Mouse (Mus musculus): Measurements from ENCODE around the gene Pafah1b2. TPM values are rescaled to one million over a fixed set of nuclear protein-coding genes. Genes with fewer than 3 reads are reported as not detected.

Gene Pafah1b2
- polyA plus RNA-seq (2015; fragmentation: Nextera tagmentation; extraction: Ambion mirVana), result 110 TPM in 2 replicates

DNA sequence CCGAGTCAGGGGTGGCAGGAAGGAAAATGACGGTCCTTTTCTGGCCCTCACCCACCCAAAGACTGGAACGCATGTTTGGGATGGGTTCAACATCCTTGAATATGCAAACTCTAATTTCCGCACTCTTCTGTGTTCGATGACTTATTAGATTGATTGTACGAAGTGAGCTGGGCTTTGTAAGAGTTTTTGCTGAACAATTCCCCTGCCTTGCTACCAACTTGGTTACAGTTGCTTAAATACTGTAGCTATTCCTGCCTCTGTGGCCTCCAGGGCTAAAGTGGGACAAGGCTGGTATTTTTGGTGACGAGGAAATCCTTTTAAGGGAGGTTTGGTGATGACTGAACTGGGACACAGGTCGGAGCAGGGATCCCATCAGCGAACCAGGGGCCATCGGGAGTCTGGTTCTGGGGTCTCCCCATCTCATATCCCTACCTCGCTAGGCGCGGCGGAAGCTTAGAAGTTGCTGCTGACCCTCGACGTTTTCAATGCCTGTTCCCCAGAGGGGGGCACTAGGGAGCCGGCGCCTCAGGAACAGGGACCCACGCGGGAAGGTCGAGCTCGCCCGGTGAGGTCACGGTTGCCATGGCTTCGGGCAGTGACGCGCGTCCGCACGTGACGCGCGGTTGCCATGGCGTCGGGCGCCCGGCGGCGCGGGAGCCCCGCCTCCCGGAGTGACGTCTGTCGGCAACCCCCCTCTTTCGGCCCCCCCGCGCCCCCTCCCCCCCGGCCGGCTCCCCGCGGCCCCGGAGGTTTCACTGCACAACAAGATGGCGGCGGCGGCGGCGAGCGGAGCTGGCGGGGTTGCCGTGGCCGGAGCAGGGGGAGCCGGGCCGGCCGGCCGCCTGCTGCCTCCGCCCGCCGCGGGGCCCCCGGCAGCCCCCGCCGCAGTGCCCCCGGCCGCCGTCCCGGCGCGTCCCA lies at the start of gene Pafah1b2, which contains the start of gene Sik3:
TSS of gene Pafah1b2 (minus strand) at position 600 of the 918 bp plus-strand sequence.
TSS of gene Sik3 (plus strand) at position 730 of the 918 bp plus-strand sequence.
- peak; percentile 95 for DNase-seq (ENCODE audit: low spot score)

DNA sequence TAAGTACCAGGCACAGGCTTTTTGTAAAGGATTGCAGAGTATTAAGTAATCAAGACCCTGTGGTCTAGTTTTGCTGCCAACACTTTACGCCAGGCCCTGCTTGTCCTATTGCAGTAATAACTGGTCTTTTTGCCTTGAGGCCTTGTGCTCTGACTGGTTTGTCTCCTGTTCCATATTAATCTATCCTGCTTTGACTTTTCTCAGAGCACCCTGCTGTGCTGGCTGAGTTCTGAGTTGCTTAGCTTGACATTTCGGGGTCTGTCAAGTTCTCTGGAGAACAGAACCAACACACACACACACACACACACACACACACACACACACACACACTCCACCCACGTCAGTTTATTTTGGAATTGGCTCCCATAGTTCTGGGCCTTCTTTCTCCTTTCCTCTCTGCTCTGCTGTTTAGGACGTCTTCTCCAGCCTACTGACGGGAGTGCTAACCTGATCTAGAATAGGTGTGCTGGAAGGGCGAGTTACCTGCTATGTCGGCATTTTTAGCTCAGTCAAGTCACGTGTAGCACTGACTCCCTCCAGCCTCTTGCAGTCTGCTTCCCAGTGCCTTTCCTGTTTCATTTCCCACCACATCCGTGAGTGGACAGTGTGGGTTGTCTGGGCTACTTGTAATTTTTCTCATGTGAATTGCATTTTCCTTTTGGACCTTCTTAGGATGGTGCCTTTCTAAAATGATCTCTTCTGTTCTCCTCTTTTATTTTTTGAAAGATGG lies 49.4 kb upstream of the Pafah1b2 start:
- no peak for DNase-seq (ENCODE audit: low spot score)

DNA sequence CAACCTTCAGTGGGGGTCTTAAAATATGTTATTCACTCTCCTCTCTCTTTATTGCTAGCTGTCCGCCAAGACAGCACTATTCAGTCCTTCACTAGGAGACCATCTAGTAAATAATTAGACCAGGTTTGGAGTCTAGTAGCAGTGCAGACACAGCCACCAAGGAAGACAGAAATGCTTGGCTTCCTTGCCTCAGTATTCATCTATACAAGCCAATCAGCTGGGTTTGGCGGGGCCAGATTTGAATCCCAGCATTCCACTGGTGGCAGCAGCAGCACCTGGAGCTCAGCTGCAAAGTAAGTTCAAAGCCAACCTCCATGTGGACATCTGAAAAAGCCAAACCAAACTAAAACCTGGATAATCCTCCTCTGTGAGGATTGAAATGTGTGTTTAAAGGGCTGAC lies 47.8 kb upstream of the Pafah1b2 start:
- no peak for DNase-seq (ENCODE audit: low spot score)

DNA sequence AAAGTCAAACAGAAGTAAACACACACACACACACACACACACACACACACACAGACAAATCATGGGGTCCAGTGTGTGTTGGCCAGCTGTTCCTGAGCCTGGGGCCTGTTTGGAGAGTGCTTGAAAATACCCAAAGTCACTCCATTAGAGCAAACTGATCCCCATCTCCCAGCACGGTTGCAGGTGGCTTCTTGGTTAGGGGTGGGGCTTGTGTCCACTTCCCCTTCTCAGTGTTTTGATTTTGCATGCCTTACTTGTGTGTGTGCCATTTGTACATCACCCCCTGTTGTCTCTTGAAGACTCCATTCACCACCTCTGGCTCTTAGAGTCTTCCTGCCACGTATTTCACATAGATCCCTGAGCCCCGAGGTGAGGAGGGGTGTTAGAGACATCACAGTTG lies 45.6 kb upstream of the Pafah1b2 start:
- DNase-seq (ENCODE audit: low spot score), result peak; percentile 3

DNA sequence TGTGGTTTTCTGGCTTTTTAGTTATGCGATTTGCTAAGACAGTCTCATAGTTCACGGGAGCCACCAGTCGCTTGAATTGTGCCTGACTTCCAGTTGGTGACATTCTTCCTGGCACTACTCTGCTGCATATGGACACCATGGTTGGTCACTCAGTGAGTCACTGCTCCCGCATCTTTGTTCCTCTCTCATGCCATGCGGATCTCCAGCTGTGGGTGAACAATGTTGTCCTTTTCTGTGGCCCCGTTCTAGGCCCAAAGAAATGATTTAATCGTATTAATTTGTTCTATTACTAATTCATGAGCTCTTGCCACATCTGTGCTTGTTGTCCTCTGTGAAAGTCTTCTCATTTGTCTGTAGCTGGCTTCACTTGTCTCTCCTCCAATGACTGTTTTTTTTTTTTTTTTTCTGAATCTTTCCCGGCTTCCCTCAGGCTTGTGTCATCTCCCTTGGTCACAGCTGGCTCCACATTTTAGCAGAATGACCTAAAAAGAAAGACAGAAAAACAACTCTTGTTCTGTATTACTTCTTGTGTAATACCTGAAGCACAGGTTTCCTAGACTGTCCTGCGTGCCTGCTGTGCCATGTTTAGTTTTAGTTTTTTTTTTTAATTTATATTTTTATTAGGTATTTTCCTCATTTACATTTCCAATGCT lies 40.6 kb upstream of the Pafah1b2 start:
- DNase-seq (ENCODE audit: low spot score), result no peak

DNA sequence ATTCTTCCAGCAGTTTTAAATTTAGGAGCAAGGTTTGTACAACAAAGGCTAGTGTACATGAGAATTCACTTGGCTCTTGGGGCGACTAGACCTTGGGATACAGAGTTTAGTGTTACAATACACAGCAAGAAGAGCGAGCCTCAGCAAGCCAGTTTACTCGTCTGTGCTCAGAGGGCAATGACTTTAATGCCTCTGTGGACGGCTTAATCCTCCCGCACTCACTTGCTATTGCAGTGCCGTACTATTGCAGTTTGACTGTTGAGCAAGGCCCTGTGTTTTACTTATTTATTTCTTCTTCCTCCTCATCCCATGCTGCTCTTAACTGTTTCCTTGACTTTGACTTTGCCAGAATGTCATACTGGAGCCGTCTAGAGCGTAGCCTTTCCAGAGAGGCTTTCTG lies 37.7 kb upstream of the Pafah1b2 start:
- no peak for DNase-seq (ENCODE audit: low spot score)

DNA sequence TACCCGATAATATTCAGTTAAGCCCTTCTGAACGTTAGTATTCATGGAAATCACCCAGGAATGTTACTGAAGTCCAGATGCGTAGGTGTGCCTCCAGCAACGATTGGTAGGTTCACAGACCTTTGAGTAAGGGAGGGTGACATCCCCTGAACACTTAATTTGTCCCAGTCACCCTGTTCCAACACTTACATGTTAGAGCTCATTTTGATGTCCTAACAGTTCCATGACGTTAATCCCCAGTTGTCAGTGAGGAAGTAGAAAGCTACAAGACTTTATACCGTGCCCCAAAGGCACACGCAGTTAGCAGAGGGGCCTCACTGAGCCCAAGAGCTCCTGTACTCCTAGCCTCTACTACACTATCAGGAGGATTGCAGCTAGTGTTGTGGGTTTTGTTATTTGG lies 37.0 kb upstream of the Pafah1b2 start:
- DNase-seq (ENCODE audit: low spot score), result no peak

DNA sequence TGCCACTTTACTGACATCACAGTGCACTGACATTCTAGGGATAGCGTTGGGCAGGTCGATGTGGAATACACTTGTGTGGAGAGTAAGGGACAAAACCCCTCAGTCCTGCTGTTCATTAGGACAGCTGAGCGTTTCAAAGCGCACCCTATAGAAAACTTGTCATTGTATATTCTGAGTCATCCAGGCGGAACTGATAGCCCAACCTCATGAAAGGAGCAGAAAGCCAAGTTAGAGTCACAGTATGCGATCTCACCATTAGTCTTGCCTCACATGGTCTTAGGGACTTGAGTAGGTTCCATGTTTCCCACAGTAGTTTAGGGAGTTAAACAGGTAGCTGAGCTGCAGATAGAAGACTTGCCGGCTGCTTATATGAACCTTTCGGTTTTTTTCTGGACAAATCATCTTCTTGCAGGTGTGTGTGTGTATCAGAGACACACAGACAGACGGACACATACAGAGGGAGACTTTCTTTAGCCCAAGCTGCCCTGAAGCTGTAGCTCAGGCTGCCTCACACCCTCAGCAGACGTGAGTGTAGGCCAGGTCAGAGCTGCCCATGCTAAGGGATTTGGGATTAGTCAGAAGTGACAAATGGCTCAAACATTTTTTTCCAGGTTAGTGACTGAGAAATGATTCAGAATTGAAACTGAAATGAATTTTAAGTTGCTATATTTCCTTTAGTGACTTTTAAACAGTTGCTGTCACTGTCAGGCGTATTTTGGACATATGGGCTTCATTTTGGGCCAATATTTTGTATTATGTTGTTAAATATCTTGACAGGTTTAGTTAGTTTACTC lies 34.4 kb upstream of the Pafah1b2 start:
- no peak for DNase-seq (ENCODE audit: low spot score)

DNA sequence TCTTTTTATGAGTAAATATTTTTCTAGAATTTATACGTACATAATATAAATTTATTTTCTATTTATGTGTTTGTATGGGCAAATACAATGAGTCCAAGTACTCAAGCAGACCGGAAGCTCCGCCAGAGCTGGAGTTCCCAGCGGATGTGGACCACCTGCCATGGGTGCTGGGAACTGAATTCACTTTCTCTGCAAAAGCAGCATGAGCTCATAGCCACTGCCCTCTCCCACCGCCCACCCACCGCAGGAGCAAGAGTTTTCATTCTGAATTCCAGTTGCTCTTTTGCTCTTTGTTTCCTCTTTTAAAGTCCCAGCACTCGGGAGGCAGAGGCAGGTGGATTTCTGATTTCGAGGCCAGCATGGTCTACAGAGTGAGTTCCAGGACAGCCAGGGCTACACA lies 31.1 kb upstream of the Pafah1b2 start:
- no peak for DNase-seq (ENCODE audit: low spot score)

DNA sequence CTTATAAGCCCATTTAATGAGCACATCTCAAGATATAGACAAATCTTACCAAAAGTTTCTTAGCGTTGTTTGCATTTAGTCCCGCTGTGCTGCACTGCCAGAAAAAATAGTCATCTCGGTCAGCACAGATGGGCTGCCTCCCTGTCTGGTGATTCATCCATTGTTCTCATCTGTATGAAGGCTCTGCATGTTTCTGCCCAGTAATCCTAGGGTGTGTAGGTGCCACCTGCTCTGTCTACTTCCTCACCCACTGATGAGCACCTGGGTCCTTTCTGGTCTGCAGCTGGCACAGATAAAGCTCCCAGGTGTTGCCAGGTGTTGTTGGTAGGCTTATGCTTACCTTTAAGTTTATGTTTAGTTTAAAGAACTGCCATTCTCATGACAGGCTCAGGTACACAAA lies 29.9 kb upstream of the Pafah1b2 start:
- DNase-seq (ENCODE audit: low spot score), result peak; percentile 8

DNA sequence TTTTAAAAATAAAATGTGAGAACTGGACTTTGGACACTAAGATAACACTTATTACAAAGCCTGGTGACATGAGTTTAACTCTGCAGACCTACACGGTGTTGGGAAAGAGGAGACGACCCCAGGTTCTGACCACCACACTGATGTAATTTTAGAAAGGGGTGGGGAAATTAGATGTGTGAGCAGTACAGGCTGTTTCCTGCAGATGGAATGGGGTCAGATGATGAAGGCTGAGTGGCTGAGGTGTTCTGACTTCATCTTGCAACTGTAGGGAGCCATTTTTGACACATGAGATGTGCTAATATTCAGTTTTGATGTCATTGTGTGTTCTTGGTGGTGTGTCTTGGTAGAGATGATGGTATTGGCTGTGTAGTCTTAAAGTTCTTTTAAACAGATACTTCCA lies 28.7 kb upstream of the Pafah1b2 start:
- no peak for DNase-seq (ENCODE audit: low spot score)

DNA sequence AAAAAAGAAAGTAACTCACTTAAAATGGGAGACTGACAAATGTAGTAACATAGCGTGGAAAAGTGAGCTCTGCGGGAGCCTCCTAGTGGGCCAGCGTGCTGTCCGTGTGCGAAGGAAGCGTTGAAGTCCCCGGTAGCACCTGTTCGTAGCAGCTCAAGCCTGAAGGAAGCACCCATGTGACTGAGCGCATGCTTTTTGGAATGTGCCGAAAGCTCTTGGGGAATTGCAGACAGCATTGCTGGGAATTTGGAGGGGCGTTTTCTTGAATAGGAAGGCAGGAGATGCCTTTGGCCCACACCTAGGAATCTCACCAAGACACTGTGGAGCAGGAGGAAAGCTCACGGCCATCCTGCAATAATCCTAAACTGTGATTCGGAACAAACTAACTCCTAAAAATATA lies 26.3 kb upstream of the Pafah1b2 start:
- no peak for DNase-seq (ENCODE audit: low spot score)

DNA sequence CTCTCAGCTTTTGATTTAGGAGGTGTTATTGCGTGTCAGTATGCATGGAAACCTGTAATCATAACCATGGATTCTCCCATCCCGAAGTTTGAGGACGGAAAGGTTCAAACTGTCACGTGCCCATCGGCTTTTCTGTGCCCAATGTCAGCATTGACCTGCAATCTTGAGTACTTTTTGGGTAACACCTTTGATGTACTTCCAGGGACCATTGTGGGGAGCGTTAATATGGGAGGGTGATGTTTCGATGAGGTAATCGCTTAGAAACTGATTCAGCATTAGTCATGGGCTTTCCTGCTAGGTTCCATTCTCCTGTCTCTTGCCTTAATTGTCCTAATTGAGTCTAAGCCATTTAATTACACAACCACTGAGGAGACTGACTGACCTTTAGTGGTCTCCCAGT lies 24.4 kb upstream of the Pafah1b2 start:
- DNase-seq (ENCODE audit: low spot score), result no peak

DNA sequence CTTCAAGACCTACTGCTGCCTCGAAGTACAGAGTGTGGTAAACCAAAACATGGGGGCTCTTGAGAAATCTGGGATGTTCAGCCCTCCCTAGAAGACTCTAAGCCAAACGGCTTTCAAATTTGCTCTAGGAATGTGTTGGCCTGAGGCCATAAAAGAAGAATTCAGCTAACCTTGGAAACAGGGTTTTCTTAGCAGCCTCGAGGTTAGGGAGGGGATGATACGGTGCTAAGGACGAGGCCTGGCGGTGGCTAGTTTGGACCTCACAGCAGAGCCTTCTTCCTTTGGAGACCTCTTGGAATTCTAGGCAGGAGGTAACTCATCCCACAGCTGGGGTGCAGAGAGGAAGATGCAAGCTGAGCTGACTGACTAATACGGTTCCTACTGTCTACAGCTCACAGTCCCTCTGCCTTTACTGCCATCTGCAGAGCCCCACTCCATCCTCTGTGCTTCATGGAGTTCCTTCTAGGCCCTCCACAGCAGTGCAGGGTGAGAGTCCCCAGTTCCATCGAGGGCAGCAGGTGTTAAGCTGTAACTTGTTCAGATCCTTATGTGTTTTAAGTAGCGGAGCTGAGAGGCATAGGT lies 22.9 kb upstream of the Pafah1b2 start:
- DNase-seq (ENCODE audit: low spot score), result no peak

DNA sequence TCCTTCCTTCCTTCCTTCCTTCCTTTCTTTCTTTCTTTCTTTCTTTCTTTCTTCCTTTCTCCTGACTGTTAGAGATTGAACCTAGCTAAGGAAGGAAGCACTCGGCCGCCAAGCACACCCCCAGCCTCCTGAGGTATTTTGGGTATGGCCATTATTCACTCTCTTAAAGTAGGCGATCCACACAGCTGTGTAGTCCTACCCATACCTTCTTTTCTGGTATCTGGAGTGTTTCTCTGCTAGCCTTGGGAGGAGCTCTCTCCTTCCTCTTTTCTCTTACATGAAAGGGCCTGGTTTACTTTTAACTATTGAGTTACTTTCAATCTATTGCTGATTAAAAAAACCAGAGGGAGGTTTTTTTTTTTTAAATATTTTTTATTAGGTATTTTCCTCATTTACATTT lies 21.4 kb upstream of the Pafah1b2 start:
- no peak for DNase-seq (ENCODE audit: low spot score)

DNA sequence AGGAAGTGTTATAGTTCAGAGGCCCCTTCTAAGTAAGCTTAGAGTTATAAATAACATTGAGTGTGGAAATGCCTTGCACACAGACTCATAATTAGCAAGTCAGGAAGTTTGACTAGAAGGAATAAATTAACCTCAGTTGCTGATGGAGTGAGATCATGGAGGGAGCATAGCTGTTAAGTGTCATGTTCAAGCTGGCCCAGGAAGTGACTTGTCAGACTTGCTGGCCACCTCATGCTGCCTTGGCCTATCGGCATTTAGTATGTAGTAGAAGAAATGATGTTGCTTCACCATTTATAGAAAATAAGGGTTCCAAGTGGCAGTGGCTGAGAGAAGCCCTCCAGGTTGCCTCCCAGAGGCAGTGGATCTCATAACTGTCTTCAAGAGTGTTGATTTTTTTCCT lies 20.6 kb upstream of the Pafah1b2 start:
- no peak for DNase-seq (ENCODE audit: low spot score)

DNA sequence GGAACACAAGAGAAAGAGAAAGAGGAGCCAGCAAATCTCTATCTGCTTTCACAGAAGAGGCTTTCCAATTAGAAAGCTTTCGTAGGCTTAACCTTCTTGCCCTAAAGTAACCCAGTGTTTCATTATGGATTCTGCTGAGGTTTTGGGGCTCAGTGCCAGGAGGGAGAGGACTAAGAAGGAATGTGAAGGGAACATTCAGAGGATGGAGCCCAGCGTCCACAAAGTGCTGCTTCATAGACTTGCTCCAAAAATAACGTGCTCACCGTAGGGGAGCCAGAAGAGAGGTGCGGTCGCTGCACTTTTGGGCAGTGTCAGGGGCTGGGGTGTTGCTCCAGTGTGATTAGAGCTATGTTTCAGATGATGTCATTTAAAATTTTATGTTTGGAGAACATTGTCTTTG lies 19.7 kb upstream of the Pafah1b2 start:
- DNase-seq (ENCODE audit: low spot score), result no peak

DNA sequence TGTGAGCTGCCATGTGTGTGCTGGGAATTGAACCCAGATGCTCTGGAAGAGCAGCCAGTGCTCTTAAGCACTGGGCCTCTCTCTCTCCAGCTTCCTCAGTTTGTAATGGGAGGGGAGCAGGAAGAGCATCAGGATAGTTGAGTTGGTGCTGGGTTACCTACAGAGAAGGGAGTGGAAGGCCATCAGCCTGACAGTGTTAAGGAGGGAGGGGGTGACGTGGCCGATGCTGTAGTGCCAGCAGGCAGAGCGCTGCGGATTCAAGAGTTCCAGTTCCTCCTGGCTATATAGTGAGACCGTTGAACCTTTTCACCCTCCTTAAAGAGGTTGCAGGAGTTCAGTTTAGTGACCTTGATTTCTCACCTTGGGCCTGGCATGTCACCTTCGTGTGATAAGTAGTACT lies 18.5 kb upstream of the Pafah1b2 start:
- no peak for DNase-seq (ENCODE audit: low spot score)

DNA sequence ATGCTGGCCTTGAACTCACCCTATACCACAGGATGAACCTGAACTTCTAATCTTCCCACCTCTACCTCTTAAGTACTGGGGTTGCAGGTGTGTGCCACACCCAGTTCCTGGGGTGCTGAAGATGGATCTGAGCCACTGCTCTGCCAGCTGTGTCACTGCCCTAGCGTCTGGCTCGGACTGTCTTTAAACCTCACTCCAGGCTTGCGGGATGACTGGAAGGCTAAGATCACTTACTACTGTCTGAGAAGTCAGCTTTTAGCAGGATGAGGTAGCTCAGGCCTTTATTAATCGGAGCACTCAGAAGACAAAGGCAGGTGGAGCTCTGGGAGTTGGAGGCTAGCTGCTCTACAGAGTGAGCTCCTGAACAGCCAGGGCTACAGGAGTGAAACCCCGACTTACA lies 17.7 kb upstream of the Pafah1b2 start:
- no peak for DNase-seq (ENCODE audit: low spot score)

DNA sequence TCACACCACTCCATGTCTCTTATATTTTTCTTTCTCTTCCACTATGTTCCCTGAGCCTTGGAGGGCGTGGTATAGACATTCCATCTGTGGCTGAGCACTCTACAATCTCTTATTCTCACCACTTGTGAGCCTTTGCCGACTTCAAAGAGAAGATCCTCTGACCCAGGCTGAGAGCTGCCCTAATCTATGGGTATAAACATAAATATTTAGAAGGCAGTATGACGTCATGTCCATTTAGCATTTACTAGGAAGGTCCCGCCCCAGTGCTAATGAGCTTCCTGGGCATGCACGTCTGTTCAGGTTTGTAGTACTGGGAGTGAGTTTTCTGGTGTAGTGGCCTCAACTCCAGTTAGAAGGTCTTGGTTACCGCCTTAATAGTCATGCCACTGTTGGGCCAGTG lies 17.0 kb upstream of the Pafah1b2 start:
- DNase-seq (ENCODE audit: low spot score), result no peak

DNA sequence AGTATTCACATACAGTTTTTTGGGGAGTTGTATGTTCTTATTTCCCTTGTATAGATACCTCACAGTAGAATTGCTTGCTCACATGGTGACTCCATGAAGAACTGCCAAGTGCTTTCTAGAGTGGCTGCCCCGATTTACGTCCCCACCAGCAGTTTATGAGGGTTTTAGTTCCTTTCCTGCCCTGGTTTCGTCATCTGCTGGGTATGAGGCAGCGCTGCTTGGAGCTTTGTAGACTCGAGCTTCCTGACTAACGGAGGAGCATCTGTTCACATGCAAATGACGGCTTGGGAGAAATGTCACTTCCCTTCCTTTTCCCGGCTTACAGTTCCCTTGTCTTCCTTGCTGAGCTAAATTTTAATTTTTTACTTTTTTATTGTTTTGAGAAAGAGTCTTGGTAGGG lies 15.5 kb upstream of the Pafah1b2 start:
- DNase-seq (ENCODE audit: low spot score), result no peak
